Mouse (Mus musculus) heart, adult 2 months (tissue): ENCODE measurements around the gene Nxph3.

Source experiments
- CTCF ChIP-seq: fragments of 200-600 bp; IDR thresholded peaks from 2 replicates; pipeline ENCODE4 v1.8.1; 2022; ENCODE audit warnings: antibody characterized with exemption, mild to moderate bottlenecking, moderate library complexity
- EP300 ChIP-seq: fragments of 200-500 bp; IDR thresholded peaks from 2 replicates; pipeline ENCODE4 v1.6.1; 2011; ENCODE audit warnings: low read depth, low read length, control low read depth; ENCODE audit not compliant: insufficient read depth
- POLR2A ChIP-seq: fragments of 200-500 bp; IDR thresholded peaks from 2 replicates; pipeline ENCODE4 v1.6.1; 2011; ENCODE audit warnings: mild to moderate bottlenecking, low read depth, low read length, control low read depth; ENCODE audit not compliant: insufficient read depth

DNA sequence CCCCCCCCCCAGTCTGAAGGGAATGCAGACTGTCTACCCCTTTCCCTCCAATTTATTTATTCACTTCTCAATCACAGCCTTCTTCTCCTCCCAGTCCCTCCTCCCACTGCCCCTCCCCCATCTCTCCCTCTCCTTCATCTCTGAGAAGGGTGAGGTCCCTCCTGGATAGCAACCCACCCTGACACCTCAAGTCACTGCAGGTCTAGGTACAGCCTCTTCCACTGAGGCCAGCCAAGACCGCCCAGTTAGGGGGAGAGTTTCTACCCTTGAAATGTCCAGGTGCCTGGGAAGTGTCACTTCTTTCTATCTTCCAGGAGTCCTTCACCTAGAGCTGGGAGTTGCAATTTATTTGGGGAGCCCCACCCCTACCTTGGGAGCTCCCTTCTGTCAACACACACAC lies 2.5 kb downstream of the Nxph3 start:
- TF ChIP-seq CTCF (no peak), EP300 (no peak), POLR2A (no peak)
